Mouse (Mus musculus) erythroblast, embryonic 14.5 days (primary cell): Measurements from ENCODE around the gene Mettl7a3. TPM values are rescaled to one million over a fixed set of nuclear protein-coding genes. Genes with fewer than 3 reads are reported as not detected.
"Not testable (repeated sequence)": the region's sequence is repeated elsewhere in the genome, so short reads cannot be mapped to it uniquely, and the experiment has no call there.

Source experiments
- H3K27me3 ChIP-seq: 2 replicates; pipeline ENCODE4 v1.6.1; 2012; ENCODE audit warnings: inconsistent platforms; ENCODE audit not compliant: control insufficient read depth
- H3K36me3 ChIP-seq: 2 replicates; pipeline ENCODE4 v1.6.1; 2012; ENCODE audit warnings: mild to moderate bottlenecking, inconsistent platforms; ENCODE audit not compliant: control insufficient read depth
- H3K4me1 ChIP-seq: 2 replicates; pipeline ENCODE4 v1.6.1; 2012; ENCODE audit warnings: inconsistent platforms; ENCODE audit not compliant: control insufficient read depth
- H3K4me3 ChIP-seq: replicated peaks from 2 replicates; pipeline ENCODE3; 2012; ENCODE audit warnings: moderate library complexity, mild to moderate bottlenecking, inconsistent platforms
- H3K9me3 ChIP-seq: 2 replicates; pipeline ENCODE4 v1.6.1; 2012; ENCODE audit warnings: low read length, inconsistent platforms, mixed read lengths; ENCODE audit not compliant: control insufficient read depth
- GATA1 ChIP-seq: IDR thresholded peaks from 2 replicates; pipeline ENCODE4 v1.6.1; 2012; ENCODE audit warnings: low read length, inconsistent platforms, mixed read lengths
- TAL1 ChIP-seq: IDR thresholded peaks from 3 replicates; pipeline ENCODE4 v1.6.1; 2012; ENCODE audit warnings: low read length, inconsistent platforms, mixed read lengths
- polyA plus RNA-seq: library from polyadenylated mRNA; stranded (reverse); fragments of >175 nt; gene quantifications from 2 replicates; pipeline ENCODE4 v1.2.3, GENCODE M21; 2012

Mettl7a3 gene
- polyA plus RNA-seq, 1 experiment = not detected

- Histone ChIP-seq H3K36me3 (peaks cover 36% of the 10 kb centered on the region), H3K9me3 (no peaks in the 10 kb centered on the region), H3K4me3 (peak overlapping the region; percentile 64), H3K4me1 (peaks cover 50% of the 10 kb centered on the region), H3K27me3 (no peaks in the 10 kb centered on the region)
- TF ChIP-seq GATA1 (no peak), TAL1 (no peak)
Observed at GRCm38 (mm10) chr15:100306201-100306600, 28.5 kb upstream of the Mettl7a3 start.

- not testable (repeated sequence) for H3K4me3 ChIP-seq
Observed at GRCm38 (mm10) chr15:100307438-100308096, 27.2 kb upstream of the Mettl7a3 start.

DNA sequence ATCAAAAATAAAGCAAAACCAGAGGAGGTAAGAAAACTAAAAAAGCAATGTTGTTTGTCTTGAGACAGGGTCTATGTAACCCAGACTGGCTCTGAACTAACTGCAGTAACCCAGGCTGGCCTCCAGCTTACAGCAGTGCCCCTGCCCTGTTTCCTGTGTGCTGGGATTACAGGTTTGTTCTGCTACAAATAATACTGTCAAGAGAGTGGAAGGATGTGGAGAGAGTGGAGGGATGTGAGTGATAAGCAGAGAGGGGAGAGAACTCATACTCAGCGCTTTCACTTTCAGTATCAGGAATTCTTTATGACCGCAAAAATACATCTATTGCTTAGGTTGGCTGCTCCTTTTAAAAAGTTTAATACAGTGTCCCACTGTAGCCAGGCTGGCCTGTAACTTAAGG, 22.4 kb upstream of the Mettl7a3 start:
- no peak for TF ChIP-seq TAL1
- TF ChIP-seq GATA1 = no peak
- no peaks in the 10 kb centered on the region for H3K27me3 ChIP-seq
- H3K4me3 ChIP-seq = no peak overlapping the region
- H3K9me3 ChIP-seq = peaks cover 5% of the 10 kb centered on the region; the same call in 1 of the 2 replicates
- H3K4me1 ChIP-seq = peaks cover 12% of the 10 kb centered on the region
- H3K36me3 ChIP-seq = peaks cover 48% of the 10 kb centered on the region

More at GRCm38 (mm10) chr15:100307438-100308096, 27.2 kb upstream of the Mettl7a3 start:
- not testable (repeated sequence) for H3K27me3 ChIP-seq, H3K9me3 ChIP-seq
- Histone ChIP-seq H3K36me3 (peaks cover 46% of the 10 kb centered on the region), H3K4me1 (peaks cover 52% of the 10 kb centered on the region)

GRCm38 (mm10) chr15:100314448-100315145, 20.1 kb upstream of the Mettl7a3 start:
- no peaks in the 10 kb centered on the region for H3K27me3 ChIP-seq
- H3K9me3 ChIP-seq = peaks cover 5% of the 10 kb centered on the region; the same call in 1 of the 2 replicates
- H3K4me3 ChIP-seq = no peak overlapping the region
- H3K4me1 ChIP-seq = peaks cover 4% of the 10 kb centered on the region; the same call in 1 of the 2 replicates
- TF ChIP-seq TAL1 (no peak), GATA1 (no peak)
- H3K36me3 ChIP-seq = peaks cover 40% of the 10 kb centered on the region

DNA sequence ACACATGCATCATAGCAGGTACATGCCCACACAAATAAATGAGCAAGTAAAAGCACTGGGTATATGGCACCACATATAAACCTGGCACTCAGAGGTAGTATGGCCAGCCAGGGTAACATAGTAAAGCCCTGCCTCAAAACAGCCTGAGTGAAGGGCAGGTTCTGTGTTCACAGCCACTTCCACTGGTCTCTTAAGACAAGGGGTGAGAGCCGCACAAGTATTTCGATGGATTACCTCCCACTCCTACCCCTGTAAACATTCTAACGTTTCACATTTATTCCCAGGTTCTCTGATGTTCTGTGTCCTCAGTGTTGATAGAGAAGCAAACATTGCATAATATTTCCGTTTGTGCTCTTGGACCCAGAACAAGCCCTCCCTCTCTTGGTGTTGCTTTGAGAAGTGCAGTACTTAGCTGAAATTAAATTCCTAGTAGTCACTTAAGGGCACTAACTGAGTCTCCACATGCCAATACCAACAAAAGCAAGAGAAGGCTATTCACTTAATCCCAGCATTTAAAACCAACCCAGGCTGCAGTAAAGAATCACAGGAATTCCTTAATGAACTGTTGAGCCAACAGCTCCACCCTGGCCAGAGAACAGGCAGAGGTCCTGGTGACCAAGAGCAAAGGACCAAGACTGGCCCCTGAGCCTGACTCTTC, 16.6 kb upstream of the Mettl7a3 start:
- H3K36me3 ChIP-seq = peaks cover 16% of the 10 kb centered on the region
- H3K9me3 ChIP-seq, H3K4me3 ChIP-seq, H3K4me1 ChIP-seq, H3K27me3 ChIP-seq: not testable (repeated sequence)

DNA sequence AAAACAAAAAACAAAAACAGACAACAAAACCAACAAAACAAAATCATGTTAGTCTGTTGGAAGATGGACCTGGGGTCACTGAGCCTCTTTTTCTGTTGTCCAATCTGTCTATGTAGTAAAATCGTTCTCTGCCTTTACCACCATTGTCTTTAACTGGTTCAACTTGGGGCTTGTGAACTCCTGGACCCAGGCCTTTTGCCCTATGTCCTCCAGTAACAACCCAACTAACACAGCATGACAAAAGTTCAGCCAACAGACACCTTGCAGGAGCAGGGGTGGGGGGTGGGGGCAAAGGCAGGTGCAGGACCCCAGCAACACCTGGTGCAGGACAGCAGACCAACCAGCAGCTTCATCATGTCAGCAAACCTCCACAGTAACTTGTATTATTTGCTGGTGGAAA, 14.8 kb upstream of the Mettl7a3 start:
- TF ChIP-seq TAL1 (no peak), GATA1 (no peak)
- peaks cover 1% of the 10 kb centered on the region for H3K36me3 ChIP-seq

GRCm38 (mm10) chr15:100320295-100320905, 14.3 kb upstream of the Mettl7a3 start:
- no peak overlapping the region for H3K4me3 ChIP-seq
- peaks cover 14% of the 10 kb centered on the region for H3K4me1 ChIP-seq
- H3K27me3 ChIP-seq = no peaks in the 10 kb centered on the region
- no peaks in the 10 kb centered on the region; the same call in 1 of the 2 replicates for H3K36me3 ChIP-seq
- peaks cover 3% of the 10 kb centered on the region for H3K9me3 ChIP-seq
- TF ChIP-seq TAL1 (no peak), GATA1 (no peak)

More for the DNA sequence above, 14.8 kb upstream of the Mettl7a3 start:
- Histone ChIP-seq H3K27me3 (no peaks in the 10 kb centered on the region), H3K4me3 (no peak overlapping the region), H3K4me1 (peaks cover 14% of the 10 kb centered on the region), H3K9me3 (peaks cover 4% of the 10 kb centered on the region)

- peaks cover 14% of the 10 kb centered on the region for H3K4me1 ChIP-seq
Observed at GRCm38 (mm10) chr15:100321134-100321533, 13.6 kb upstream of the Mettl7a3 start.

More at GRCm38 (mm10) chr15:100321134-100321533, 13.6 kb upstream of the Mettl7a3 start:
- Histone ChIP-seq H3K36me3 (no peaks in the 10 kb centered on the region), H3K4me3 (no peak overlapping the region), H3K27me3 (no peaks in the 10 kb centered on the region), H3K9me3 (peaks cover 3% of the 10 kb centered on the region)
- TF ChIP-seq GATA1 (no peak), TAL1 (no peak)
